Mouse (Mus musculus) urinary bladder, adult 2 months (tissue): ENCODE measurements around the gene Psmg1. TPM values are rescaled to one million over a fixed set of nuclear protein-coding genes. Genes with fewer than 3 reads are reported as not detected.
"Not testable (repeated sequence)": the region's sequence is repeated elsewhere in the genome, so short reads cannot be mapped to it uniquely, and the experiment has no call there.

Experiments used
- DNase-seq: peaks from one replicate; pipeline ENCODE4 v3.0.0; 2022; ENCODE audit warnings: low spot score
- polyA plus RNA-seq: library from polyadenylated mRNA; depleted of rRNA; stranded (reverse); fragments of >200 nt; gene quantifications from 2 replicates; pipeline ENCODE4 v1.2.3, GENCODE M21; 2012; rRNA removed

The Psmg1 gene
- 33.6 and 33.8 TPM in 2 replicates for polyA plus RNA-seq

- peak; percentile 97 for DNase-seq
These were observed at the start of gene Psmg1 for GRCm38 (mm10) chr16:95990462-95991121. Gene Psmg1 (minus strand): TSS chr16:95990960.

GRCm38 (mm10) chr16:96039538-96039937 is 48.8 kb upstream of the Psmg1 start:
- no peak for DNase-seq

GRCm38 (mm10) chr16:96034473-96034872 is 43.7 kb upstream of the Psmg1 start:
- no peak for DNase-seq

GRCm38 (mm10) chr16:96032368-96033043 is 41.7 kb upstream of the Psmg1 start:
- no peak for DNase-seq

GRCm38 (mm10) chr16:96030476-96031102 is 39.8 kb upstream of the Psmg1 start:
- no peak for DNase-seq

- no peak for DNase-seq
These were observed 35.5 kb upstream of the Psmg1 start for GRCm38 (mm10) chr16:96026256-96026655.

GRCm38 (mm10) chr16:96025244-96025643 is 34.5 kb upstream of the Psmg1 start:
- no peak for DNase-seq

GRCm38 (mm10) chr16:96021045-96021444 is 30.3 kb upstream of the Psmg1 start:
- DNase-seq = no peak

GRCm38 (mm10) chr16:96009124-96009523 is 18.4 kb upstream of the Psmg1 start:
- not testable (repeated sequence) for DNase-seq

- DNase-seq = not testable (repeated sequence)
These were observed 13.5 kb upstream of the Psmg1 start for GRCm38 (mm10) chr16:96004278-96004677.

- DNase-seq = no peak
These were observed 8.5 kb upstream of the Psmg1 start for GRCm38 (mm10) chr16:95999291-95999690.

- DNase-seq = no peak
These were observed 5.4 kb upstream of the Psmg1 start for GRCm38 (mm10) chr16:95996156-95996555.

- DNase-seq = not testable (repeated sequence)
These were observed 3.8 kb upstream of the Psmg1 start for GRCm38 (mm10) chr16:95994576-95994975.

- DNase-seq = no peak
These were observed 1.8 kb upstream of the Psmg1 start for GRCm38 (mm10) chr16:95992596-95992995.

GRCm38 (mm10) chr16:95991122-95991900 is 551 bp upstream of the Psmg1 start:
- no peak for DNase-seq

GRCm38 (mm10) chr16:95984911-95985310 is 5.8 kb downstream of the Psmg1 start:
- no peak for DNase-seq

GRCm38 (mm10) chr16:95983601-95984000 is 7.2 kb downstream of the Psmg1 start:
- DNase-seq = no peak

- DNase-seq = no peak
These were observed 19.9 kb downstream of the Psmg1 start for GRCm38 (mm10) chr16:95970841-95971240.

GRCm38 (mm10) chr16:95967455-95967854 is 23.3 kb downstream of the Psmg1 start:
- no peak for DNase-seq

GRCm38 (mm10) chr16:95964427-95965023 is 26.2 kb downstream of the Psmg1 start:
- DNase-seq = no peak

- DNase-seq = not testable (repeated sequence)
These were observed 29.3 kb downstream of the Psmg1 start for GRCm38 (mm10) chr16:95961484-95961883.

GRCm38 (mm10) chr16:95960689-95961088 is 30.1 kb downstream of the Psmg1 start:
- not testable (repeated sequence) for DNase-seq
